Mouse (Mus musculus) embryo, embryonic 11.5 days (tissue): Measurements from ENCODE around the gene Sympk.
"Not testable (repeated sequence)": the region's sequence is repeated elsewhere in the genome, so short reads cannot be mapped to it uniquely, and the experiment has no call there.

ENCODE experiments used
- DNase-seq: peaks from one replicate; pipeline ENCODE4 v3.0.0-alpha.2; 2012; ENCODE audit warnings: low read depth, low spot score

The Sympk gene

DNA sequence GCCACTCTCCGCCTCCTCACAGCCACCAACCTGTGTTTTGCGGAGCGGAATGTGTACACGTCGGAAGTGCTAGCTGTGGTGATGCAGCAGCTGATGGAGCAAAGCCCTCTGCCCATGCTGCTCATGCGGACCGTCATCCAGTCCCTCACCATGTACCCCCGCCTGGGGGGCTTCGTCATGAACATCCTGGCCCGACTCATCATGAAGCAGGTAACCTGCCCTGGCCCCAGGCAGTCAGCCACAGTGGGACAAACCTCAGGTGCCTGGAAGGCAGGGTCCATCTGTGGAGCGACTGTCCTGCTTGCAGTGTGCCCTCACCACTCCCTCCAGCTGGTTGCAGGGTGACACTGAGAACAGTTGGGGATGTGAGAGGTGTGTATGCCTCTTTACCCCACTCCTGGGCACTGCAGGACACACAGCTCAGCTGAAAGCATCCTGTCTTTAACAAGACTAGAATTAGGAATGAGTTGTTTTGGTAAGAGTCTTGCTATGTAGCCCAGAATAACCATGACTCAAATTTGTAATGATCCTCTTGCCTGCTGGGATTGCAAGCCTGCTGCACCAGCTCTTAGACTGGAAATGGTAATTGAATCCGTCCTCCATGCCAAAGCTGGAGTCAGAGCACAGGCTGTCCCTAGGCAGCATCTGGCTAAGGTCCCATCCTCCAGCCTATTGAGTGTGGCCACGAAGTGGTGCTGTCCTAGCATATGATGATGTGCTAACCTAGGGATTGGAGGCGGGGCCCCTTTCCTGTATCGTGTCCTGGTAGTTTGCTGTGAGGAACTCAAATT is 28.4 kb downstream of the Sympk start:
- DNase-seq = no peak

DNA sequence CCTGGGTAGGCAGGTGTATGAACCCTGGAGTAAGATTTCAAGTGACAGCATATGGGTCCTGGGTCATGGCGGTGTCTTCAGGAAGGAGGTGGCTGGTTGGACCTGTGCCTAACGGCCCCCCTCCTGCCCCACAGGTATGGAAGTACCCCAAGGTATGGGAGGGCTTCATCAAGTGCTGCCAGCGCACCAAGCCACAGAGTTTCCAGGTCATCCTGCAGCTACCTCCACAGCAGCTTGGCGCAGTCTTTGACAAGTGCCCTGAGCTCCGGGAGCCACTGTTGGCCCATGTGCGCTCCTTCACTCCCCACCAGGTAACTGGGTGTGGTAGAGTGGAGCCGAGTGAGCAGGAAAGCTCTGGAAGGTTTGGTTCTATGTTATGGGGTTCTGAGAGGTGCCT is 29.0 kb downstream of the Sympk start:
- DNase-seq = no peak

DNA sequence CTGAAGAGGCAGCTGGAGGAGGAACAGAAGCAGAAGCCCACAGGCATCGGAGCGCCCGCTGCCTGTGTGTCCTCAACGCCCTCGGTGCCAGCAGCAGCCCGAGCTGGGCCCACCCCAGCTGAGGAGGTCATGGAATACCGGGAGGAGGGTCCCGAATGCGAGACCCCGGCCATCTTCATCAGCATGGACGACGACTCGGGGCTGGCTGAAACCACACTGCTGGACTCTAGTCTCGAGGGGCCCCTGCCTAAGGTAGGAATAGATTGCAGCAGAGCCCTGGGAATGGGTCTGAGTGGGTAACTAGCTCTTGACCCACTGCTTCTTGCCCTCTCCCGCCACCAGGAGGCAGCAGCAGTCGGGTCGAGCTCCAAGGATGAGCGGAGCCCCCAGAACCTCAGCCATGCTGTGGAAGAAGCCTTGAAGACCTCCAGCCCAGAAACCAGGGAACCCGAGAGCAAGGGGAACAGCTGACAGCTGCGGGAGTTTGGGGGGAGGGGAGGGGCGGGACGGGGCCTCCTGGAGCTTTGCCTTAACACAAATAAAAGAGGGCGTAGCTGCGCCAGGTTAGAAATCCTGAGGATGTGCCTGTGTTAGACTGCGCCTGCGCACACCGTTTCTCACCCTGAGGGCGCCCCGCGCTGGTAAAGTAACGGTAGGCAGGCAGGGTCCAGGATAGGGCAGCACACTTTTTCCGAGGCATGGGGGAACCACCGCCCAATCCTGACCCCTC is 30.0 kb downstream of the Sympk start, which contains the start of gene Rsph6a:
Gene Rsph6a, plus strand, starts transcription at position 644 of the 730 bp plus-strand sequence.
- DNase-seq = peak; percentile 58

DNA sequence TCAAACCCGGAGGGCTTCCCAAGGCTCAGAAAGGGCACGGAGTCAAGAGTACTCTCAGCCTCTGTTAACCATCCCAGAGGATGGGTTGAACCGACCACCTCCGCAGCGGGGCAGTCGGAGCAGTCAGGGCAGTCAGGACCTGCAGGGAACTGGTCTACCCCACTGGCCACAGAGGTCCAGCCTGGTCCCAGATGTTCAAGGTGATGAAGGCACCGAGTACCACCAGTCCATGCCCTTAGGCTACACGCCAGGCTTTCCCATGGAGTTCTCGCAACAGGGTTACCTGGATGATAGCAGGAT is 30.6 kb downstream of the Sympk start:
- no peak for DNase-seq

DNA sequence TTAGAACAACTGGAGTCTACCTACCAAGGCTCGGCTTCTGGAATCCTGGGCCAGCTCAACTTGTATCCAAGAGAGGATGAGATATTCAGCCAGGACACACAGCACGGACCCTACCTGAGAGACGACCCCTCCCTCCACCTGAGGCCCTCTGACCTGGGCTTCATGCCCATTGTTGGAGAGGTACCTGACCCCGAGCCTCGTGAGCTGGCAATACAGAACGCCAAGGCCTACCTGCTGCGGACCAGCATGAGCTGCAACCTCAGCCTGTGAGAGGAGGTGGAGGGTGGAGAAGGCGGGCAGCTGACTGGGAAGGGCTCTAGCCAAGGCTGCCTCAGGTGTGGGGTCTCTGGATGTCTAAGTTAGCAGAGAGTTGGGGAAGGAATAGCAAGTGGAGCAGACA is 30.9 kb downstream of the Sympk start:
- DNase-seq = no peak

DNA sequence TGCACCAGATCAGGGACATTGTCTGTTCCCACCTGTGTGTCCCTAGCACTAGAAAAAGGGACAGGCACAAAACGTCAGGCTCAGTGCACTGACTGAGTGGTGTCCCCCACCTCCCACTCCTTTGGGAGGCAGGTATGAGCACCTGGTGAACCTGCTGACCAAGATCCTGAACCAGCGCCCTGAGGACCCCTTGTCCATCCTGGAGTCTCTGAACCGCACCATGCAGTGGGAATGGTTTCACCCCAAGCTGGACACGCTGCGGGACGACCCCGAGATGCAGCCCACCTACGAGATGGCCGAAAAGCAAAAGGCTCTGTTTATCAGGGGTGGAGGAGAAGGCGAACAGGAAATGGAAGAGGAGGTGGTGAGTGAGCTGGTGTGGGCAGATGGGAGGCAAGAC is 33.2 kb downstream of the Sympk start:
- no peak for DNase-seq

DNA sequence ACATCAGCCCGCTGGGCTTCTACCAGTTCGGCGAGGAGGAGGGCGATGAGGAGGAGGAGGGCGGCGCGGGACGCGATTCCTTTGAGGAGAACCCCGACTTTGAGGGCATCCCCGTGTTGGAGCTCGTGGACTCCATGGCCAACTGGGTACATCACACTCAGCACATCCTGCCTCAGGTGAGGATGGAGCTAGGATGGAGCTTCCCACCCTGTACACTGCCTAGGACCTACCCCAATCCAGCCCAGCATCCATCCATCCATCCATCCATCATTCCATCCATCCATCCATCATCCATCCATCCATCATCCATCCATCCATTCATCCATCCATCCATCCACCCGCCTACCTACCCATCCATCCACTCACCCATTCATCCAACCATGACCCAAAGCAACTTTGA is 41.7 kb downstream of the Sympk start:
- DNase-seq = no peak

DNA sequence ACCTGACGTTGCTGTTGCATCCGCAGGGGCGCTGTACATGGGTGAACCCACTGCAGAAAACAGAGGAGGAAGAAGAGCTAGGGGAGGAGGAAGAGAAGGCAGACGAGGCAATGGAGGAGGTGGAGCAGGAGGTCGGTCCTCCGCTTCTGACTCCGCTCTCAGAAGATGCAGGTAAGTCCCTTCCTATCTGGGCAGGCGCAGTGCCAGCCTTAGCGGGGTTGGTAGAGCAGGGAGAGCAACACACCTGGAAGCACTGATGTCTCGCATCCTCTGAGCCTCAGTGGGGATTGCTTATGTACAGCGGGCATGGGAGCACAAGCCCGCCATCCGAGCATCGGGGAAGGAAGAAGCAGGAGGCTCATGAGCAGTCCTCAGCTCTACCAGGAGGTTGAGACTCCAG is 42.9 kb downstream of the Sympk start:
- no peak for DNase-seq

DNA sequence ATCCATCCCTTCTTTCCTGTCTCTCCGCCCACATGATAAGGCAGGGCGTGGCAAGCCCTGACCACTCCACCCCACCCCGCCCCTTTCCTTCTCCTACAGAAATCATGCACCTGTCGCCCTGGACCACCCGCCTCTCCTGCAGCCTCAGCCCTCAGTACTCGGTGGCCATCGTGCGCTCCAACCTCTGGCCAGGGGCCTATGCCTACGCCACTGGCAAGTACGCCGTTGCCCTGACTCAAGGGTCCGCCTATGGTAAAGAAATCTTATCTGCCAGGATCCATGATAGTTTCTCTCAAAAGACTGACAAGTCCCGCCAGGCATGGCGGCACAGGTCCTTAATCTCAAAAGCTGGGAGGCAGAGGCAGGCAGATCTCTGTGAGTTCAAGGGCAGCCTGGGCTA is 43.8 kb downstream of the Sympk start:
- DNase-seq = no peak

DNA sequence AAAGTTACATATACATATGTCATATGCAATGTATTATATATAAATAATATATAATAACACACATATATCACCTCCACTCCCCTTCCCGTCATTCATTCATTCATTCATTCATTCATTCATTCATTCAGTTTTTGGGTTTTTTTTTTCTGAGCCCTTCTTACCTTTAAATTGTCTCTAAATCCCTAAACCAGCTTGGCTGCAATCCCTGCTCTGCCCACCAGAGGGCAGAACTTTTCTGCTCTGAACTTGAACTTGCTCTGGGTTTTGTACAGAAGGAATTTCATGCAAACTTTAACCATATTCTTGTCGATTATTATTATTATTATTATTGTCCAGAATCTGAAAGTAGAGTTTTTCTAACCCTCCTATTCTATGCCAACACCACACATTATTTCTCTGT is 44.5 kb downstream of the Sympk start:
- DNase-seq = peak; percentile 52

DNA sequence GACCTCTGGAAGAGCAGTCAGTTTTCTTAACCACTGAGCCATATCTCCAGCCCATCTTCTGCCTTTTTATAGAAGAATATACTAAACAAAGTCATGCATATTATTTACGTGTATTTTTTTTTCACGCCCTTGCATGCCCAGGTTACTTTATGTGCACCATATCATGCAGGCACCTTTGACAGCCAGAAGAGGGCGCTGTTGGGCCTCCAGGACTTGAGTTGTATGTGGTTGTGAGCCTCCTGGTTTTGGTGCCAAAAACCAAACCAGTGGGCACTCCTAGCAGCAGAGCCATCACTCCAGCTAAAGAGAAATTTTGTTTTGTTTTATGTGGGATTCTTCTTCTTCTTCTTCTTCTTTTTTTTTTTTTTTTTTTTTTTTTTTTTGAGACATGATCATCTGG is 45.3 kb downstream of the Sympk start:
- DNase-seq = no peak

DNA sequence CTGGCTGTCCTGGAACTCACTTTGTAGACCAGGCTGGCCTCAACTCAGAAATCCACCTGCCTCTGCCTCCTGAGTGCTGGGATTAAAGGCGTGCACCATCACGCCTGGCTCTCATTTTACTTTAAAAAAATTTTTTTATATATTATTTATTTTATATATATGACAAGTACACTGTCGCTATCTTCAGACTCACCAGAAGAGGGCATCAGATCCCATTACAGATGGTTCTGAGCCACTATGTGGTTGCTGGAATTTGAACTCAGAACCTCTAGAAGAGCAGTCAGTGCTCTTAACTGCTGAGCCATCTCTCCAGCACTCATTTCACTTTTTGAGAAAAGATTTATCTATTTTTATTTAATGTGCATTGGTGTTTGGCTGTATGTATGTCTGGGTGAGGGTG is 46.8 kb downstream of the Sympk start:
- not testable (repeated sequence) for DNase-seq

DNA sequence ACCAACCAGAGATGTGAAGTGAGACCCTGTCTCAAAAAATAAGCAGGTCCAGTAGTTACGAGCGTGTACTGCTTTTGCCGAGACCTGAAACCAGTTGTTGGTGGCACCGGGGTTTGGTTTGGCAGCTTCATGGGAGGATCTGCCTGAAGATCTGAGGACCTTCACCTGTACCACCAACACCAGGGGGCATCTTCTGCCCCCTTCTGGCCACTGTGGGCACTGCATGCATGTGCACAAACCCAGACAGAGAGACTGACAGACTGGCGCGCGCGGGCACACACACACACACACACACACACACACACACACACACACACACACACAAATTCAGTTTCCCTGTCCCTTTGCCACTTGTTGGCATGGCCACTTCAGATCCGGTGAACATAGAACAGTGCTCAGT is 49.3 kb downstream of the Sympk start:
- DNase-seq = no peak

DNA sequence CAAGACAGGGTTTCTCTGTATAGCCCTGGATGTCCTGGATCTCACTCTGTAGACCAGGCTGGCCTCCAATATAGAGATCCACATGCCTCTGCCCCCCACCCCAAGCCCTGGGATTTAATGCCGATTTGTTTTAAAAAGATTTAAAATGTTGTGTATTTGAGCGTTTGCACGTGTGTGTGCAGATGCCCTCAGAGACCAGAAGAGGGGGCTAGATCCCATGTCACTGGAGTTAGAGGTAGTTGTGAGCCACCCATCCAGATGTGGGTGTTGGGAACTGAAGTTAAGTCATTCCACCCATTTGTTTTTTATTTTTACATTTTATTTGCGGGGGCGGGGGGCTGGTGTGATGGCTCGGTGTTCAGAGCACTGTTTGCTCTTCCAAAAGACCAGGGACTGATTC is 50.3 kb downstream of the Sympk start:
- no peak for DNase-seq

DNA sequence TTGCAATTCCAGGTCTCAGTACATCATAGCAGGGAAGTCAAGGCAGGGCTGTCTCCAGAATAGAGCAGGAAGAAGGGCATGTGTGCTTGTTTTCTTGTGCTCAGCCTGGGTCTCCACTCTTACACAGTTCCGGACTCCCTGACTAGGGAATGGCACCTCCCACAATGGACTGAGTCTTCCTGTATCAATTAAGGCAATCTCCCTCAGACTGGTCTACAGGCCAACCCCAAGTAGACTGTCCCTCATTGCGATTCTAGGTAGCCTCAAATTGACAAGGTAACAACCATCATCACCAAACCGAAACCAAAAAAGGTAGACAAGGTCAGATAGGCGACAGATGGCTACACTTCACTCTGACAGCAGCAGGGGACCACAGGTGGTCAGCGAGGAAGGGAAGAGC is 51.1 kb downstream of the Sympk start:
- no peak for DNase-seq

DNA sequence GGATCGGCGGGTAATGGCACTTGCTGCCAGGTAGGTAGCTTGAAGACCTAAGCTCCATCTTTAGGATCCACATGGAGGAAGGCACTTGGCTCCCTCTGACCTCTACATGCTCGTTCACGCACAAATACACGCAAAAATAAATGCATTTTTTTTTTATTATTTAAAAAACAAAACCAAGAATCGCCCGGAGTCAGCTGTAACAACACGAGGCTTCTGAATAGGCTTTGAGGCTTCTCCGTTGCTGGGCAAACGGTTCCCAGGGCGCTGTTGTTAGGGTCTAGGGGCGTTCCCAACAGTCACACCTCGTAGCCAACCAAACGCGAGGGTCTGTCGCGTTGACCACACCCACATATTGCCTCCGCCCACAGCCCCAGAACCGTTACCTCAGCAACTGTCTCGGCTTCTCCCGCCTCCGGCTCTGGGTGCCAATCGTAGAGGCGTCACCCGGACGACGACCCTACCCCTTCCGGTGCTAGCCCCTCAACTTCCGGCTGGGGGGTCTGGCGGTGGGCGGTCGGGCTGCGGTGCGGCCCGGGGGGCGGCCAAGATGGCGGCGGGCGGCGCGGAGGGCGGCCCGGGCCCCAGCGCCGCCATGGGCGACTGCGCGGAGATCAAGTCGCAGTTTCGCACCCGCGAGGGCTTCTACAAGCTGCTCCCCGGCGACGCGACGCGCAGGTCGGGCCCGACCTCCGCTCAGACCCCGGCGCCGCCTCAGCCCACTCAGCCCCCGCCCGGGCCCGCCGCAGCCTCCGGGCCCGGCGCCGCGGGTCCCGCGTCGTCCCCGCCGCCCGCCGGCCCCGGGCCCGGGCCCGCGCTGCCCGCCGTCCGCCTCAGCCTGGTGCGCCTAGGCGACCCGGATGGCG is 51.8 kb downstream of the Sympk start, which contains the start of gene Dmwd:
Gene Dmwd, plus strand, starts transcription at position 505 of the 863 bp plus-strand sequence.
- peak; percentile 97 for DNase-seq

DNA sequence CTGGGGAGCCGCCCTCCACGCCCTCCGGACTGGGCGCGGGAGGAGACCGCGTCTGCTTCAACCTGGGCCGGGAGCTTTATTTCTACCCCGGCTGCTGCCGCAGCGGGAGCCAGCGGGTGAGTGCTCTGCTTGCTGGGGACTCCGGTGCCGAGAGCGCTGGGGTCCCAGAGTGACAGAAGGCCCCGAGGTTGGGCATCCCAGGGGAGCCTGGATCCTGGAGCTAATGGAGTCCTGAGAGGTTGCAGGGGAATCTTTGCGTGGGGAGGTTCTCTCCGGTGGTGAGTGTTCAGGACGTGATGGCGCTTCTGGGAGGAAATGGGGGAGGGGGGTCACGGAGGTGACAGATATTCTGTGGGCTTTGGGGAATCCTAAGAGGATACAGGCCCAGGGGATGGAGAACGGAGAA is 52.4 kb downstream of the Sympk start:
- no peak for DNase-seq

DNA sequence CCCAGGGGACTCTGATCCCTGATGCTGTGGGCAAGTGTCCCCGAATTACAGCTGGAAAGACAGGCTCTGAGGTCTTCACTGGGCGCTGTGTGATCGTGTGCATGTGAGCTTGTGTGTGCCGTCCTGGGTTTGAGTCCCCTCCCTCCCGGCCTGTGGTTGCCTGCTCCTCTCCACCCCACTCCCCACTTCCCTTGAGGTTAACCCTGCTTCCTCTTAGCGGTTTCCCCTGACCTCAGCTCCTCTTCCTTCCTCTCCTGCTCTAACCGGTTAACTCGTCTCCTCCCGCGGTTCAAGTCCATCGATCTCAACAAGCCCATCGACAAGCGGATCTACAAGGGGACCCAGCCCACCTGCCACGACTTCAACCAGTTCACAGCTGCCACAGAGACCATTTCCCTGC is 53.6 kb downstream of the Sympk start:
- DNase-seq = no peak

DNA sequence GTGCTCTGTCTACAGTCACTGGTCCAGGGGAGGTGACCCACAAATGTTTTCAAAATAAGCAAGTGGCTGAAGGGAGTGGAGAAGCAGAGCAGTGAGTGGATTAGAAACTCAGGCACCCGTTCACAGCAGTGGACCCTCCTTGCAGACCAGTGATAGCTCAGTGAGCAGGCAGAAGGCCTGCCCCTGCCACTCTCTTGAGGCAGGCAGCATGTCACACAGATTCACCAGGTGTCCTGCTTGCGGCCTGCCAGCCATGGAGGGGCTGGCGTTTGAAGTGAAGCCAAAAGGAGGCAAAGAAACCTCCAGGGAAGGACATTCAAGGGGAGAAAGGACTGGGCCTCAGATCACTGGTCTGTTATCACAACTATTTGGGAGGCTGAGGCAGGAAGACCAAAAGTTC is 54.6 kb downstream of the Sympk start:
- no peak for DNase-seq

DNA sequence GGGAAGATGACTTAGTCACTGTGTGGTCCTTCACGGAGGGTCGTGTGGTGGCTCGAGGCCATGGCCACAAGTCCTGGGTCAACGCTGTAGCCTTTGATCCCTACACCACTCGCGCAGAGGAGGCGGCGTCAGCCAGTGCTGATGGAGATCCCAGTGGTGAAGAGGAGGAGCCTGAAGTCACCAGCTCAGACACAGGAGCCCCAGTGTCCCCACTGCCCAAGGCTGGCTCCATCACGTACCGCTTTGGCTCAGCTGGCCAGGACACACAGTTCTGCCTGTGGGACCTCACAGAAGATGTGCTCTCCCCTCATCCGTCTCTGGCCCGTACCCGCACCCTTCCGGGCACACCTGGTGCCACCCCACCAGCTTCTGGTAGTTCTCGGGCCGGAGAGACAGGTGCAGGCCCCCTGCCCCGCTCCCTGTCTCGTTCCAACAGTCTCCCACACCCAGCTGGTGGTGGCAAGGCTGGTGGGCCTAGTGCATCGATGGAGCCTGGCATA is 56.3 kb downstream of the Sympk start:
- no peak for DNase-seq

DNA sequence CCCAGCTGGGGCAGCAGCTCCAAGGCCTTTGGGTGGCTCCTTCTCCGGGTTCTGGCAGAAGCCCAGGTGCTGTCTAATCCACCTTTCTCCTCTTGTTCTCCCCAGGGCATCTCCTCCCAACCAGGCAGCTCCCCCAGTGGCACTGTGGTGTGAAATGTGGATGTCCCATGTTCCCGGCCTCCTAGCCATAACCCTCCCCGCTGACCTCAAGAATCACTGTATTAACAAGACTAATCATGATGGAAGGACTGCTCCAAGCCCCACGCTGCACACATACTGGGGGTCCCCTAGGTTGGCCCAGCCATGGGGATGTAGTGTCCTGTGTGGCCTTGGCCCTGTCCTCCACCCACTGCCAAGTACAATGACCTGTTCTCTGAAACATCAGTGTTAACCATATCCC is 58.0 kb downstream of the Sympk start:
- DNase-seq = no peak

DNA sequence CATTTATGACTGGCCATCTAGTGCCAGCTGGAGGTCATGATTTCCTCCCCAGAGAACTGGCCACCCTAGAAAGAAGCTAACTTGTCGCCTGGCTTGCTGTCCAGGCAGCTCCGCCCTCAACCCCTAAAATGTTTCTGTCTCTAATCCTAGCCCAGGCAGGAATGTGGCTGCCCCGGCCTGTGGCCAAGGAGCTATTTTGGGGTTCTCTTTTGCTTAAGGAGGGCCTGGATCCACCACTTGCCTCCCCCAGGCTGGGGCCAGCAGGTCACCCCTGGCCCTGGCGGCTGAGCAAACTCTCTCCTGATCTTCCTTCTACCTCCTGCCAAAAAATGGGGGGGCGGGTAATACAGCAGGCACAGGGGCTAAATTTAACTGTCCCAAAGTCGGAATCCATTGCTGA is 58.9 kb downstream of the Sympk start:
- no peak for DNase-seq
